Mouse (Mus musculus) ovary, postnatal 10 days (tissue): ENCODE measurements around the gene Oxld1.

ENCODE experiments used
- DNase-seq: peaks from one replicate; pipeline ENCODE4 v3.0.0; 2022; ENCODE audit warnings: low spot score

Oxld1 gene

GRCm38 (mm10) chr11:120457772-120458751, at the start of gene Oxld1, which contains the start of gene Ccdc137:
Oxld1 (minus strand) TSS chr11:120458068.
Ccdc137 (plus strand) TSS chr11:120458115.
- DNase-seq: peak; percentile 64

GRCm38 (mm10) chr11:120506899-120507298, 49.0 kb upstream of the Oxld1 start:
- no peak for DNase-seq

GRCm38 (mm10) chr11:120505661-120506060, 47.8 kb upstream of the Oxld1 start:
- no peak for DNase-seq

GRCm38 (mm10) chr11:120501701-120502100, 43.8 kb upstream of the Oxld1 start:
- DNase-seq: no peak

- DNase-seq: no peak
Measured at GRCm38 (mm10) chr11:120501018-120501417, 43.1 kb upstream of the Oxld1 start.

GRCm38 (mm10) chr11:120500357-120500756, 42.5 kb upstream of the Oxld1 start:
- no peak for DNase-seq

GRCm38 (mm10) chr11:120499894-120500293, 42.0 kb upstream of the Oxld1 start:
- DNase-seq: no peak

GRCm38 (mm10) chr11:120498891-120499290, 41.0 kb upstream of the Oxld1 start:
- DNase-seq: no peak

- no peak for DNase-seq
Measured at GRCm38 (mm10) chr11:120498226-120498625, 40.4 kb upstream of the Oxld1 start.

- no peak for DNase-seq
Measured at GRCm38 (mm10) chr11:120497436-120497835, 39.6 kb upstream of the Oxld1 start.

- DNase-seq: no peak
Measured at GRCm38 (mm10) chr11:120493911-120494310, 36.0 kb upstream of the Oxld1 start.

- no peak for DNase-seq
Measured at GRCm38 (mm10) chr11:120493351-120493750, 35.5 kb upstream of the Oxld1 start.

- no peak for DNase-seq
Measured at GRCm38 (mm10) chr11:120492878-120493203, 35.0 kb upstream of the Oxld1 start.

- DNase-seq: no peak
Measured at GRCm38 (mm10) chr11:120492024-120492877, 34.4 kb upstream of the Oxld1 start.

- DNase-seq: peak; percentile 73
Measured at GRCm38 (mm10) chr11:120491317-120492023, 33.6 kb upstream of the Oxld1 start, which contains the start of gene Slc25a10. Slc25a10 (plus strand) TSS chr11:120491840.

GRCm38 (mm10) chr11:120490291-120491046, 32.6 kb upstream of the Oxld1 start:
- no peak for DNase-seq

- DNase-seq: no peak
Measured at GRCm38 (mm10) chr11:120489054-120489761, 31.3 kb upstream of the Oxld1 start.

- DNase-seq: no peak
Measured at GRCm38 (mm10) chr11:120488516-120488915, 30.6 kb upstream of the Oxld1 start.

GRCm38 (mm10) chr11:120485251-120485650, 27.4 kb upstream of the Oxld1 start:
- no peak for DNase-seq

- DNase-seq: peak; percentile 85
Measured at GRCm38 (mm10) chr11:120484265-120484981, 26.6 kb upstream of the Oxld1 start, which contains the start of gene Mrpl12. Mrpl12 (plus strand) TSS chr11:120484613.
